In genomic region chr11:11966220-11966619, GRCm38 (mm10) we compare ENCODE assay signal across 12 mouse cellular contexts.
DNase-seq lines count a peak whose midpoint lies in the region; ATAC-seq and TF ChIP-seq lines count a peak whose summit lies in the region.
"Had no signal": no experiment of that assay in that cellular context is flagged by ENCODE, and none has a peak within 500 bp of the region (broad histone marks: within the 10 kb centered on the region; RNA-seq: fewer than 3 reads in every experiment).

No protein-coding gene starts in this region.

- H3K27ac ChIP-seq in heart, adult 2 months, result peak overlapping the region; percentile 85
- peak overlapping the region; percentile 58; the same call in 1 of the 2 replicates for H3K27ac ChIP-seq in limb, embryonic 13.5 days
- H3K27ac ChIP-seq in stomach, postnatal 0 days (replicated peaks), result peak overlapping the region; percentile 42; the same call in 1 of the 2 replicates
- H3K27ac ChIP-seq: hindbrain, embryonic 14.5 days; midbrain, embryonic 15.5 days had no signal

- no peak for TF ChIP-seq EP300 in heart, adult 2 months (IDR thresholded peaks at IDR 0.05; ENCODE audit: insufficient read depth, low read depth, low read length)
- TF ChIP-seq EP300 in stomach, postnatal 0 days (optimal IDR thresholded peaks at IDR 0.05), result no peak

- H3K4me3 ChIP-seq in heart, adult 2 months, result no peak overlapping the region
- peak overlapping the region; percentile 5 for H3K4me3 ChIP-seq in megakaryocyte, embryonic 14.5 days (replicated peaks)
- no peak overlapping the region for H3K4me3 ChIP-seq in limb, embryonic 13.5 days
- H3K4me3 ChIP-seq in stomach, postnatal 0 days (ENCODE audit: low read depth, low read length), result no peak overlapping the region
- H3K4me3 ChIP-seq: midbrain, embryonic 15.5 days had no signal

- no peak overlapping the region for H3K4me2 ChIP-seq in limb, embryonic 13.5 days (replicated peaks)
- no peak overlapping the region for H3K4me2 ChIP-seq in stomach, postnatal 0 days (replicated peaks; ENCODE audit: low read depth)
- H3K4me2 ChIP-seq: hindbrain, embryonic 14.5 days; midbrain, embryonic 15.5 days had no signal

- H3K79me2 ChIP-seq in heart, adult 2 months (replicated peaks; ENCODE audit: control insufficient read depth, insufficient read depth, low read length), result no peaks in the 10 kb centered on the region

- no peaks in the 10 kb centered on the region for H3K27me3 ChIP-seq in heart, adult 2 months (ENCODE audit: control insufficient read depth, insufficient read depth, low read length)
- H3K27me3 ChIP-seq in megakaryocyte, embryonic 14.5 days (replicated peaks), result no peaks in the 10 kb centered on the region
- no peaks in the 10 kb centered on the region for H3K27me3 ChIP-seq in limb, embryonic 13.5 days
- no peaks in the 10 kb centered on the region for H3K27me3 ChIP-seq in stomach, postnatal 0 days (ENCODE audit: control insufficient read depth, insufficient read depth, low read length)
- H3K27me3 ChIP-seq: midbrain, embryonic 15.5 days had no signal

- TF ChIP-seq POLR2A in heart, adult 2 months (IDR thresholded peaks at IDR 0.05; ENCODE audit: insufficient read depth, low read depth, low read length), result 0 out of 2 replicates have a peak, but pooled peaks have one; percentile 6

- no peak for ATAC-seq in megakaryocyte, adult 5-6 weeks (ENCODE audit: poor library complexity, severe bottlenecking)
- no peak for ATAC-seq in limb, embryonic 13.5 days (ENCODE audit: low FRiP score, low read depth)
- no peak for ATAC-seq in stomach, postnatal 0 days (ENCODE audit: low FRiP score, low TSS enrichment)
- ATAC-seq: midbrain, embryonic 15.5 days had no signal

- DNase-seq in heart, adult 2 months, result peak in 1 of 2 experiments; percentile 52
- DNase-seq in heart, postnatal 36 days, result no peak
- DNase-seq in stomach, postnatal 0 days (ENCODE audit: low spot score), result no peak
- DNase-seq in adrenal gland, adult (ENCODE audit: inconsistent age in 2 of 2, low spot score in 1 of 2), result no peak
- DNase-seq in layer of hippocampus, adult 8-10 months (ENCODE audit: low spot score in 2 of 2), result no peak
- DNase-seq: kidney, postnatal 4 days; spleen, adult 18-20 months had no signal

- WGBS in heart, adult 2 months, result 51% methylated on average over 3 of the region's 3 CpGs
- 77% methylated on average over 3 of the region's 3 CpGs for WGBS in limb, embryonic 13.5 days
- 78% methylated on average over 3 of the region's 3 CpGs for WGBS in stomach, postnatal 0 days

- H3K36me3 ChIP-seq in heart, adult 2 months (ENCODE audit: control insufficient read depth, insufficient read depth, low read length), result peaks cover 29% of the 10 kb centered on the region
- peaks cover 55% of the 10 kb centered on the region for H3K36me3 ChIP-seq in megakaryocyte, embryonic 14.5 days (replicated peaks; ENCODE audit: low read length)
- peaks cover 77% of the 10 kb centered on the region for H3K36me3 ChIP-seq in limb, embryonic 13.5 days
- H3K36me3 ChIP-seq in stomach, postnatal 0 days (ENCODE audit: control insufficient read depth, insufficient read depth, low read length), result 0 out of 2 replicates have a peak, but pooled peaks cover 2% of the 10 kb centered on the region
- H3K36me3 ChIP-seq: midbrain, embryonic 15.5 days had no signal

- H3K9ac ChIP-seq in heart, adult 2 months (ENCODE audit: low read depth, low read length), result peak overlapping the region; percentile 31
- no peak overlapping the region for H3K9ac ChIP-seq in limb, embryonic 13.5 days
- H3K9ac ChIP-seq in stomach, postnatal 0 days (ENCODE audit: low read length), result no peak overlapping the region
- H3K9ac ChIP-seq: hindbrain, embryonic 14.5 days; midbrain, embryonic 15.5 days had no signal

- TF ChIP-seq CTCF in heart, adult 2 months (IDR thresholded peaks at IDR 0.05), result no peak
- TF ChIP-seq CTCF in stomach, postnatal 0 days (IDR thresholded peaks at IDR 0.05; ENCODE audit: low read depth), result no peak

- H3K9me3 ChIP-seq in megakaryocyte, embryonic 14.5 days, result peaks cover 5% of the 10 kb centered on the region; the same call in 1 of the 2 replicates
- no peaks in the 10 kb centered on the region; the same call in 1 of the 2 replicates for H3K9me3 ChIP-seq in limb, embryonic 13.5 days
- no peaks in the 10 kb centered on the region for H3K9me3 ChIP-seq in stomach, postnatal 0 days (ENCODE audit: control insufficient read depth, low read length)
- H3K9me3 ChIP-seq: midbrain, embryonic 15.5 days had no signal

- intact Hi-C loops in heart, adult 2 months (cut with DNase I), result loop anchor here (1.0 to 5.0 kb wide), 3 partner anchors 31 to 89 kb away; no protein-coding TSS in a partner anchor
- intact Hi-C loops in heart, postnatal 36 days (cut with DNase I), result no loop called here

- peaks cover 25% of the 10 kb centered on the region for H3K4me1 ChIP-seq in heart, adult 2 months (ENCODE audit: control insufficient read depth, insufficient read depth, low read length)
- H3K4me1 ChIP-seq in megakaryocyte, embryonic 14.5 days, result peaks cover 88% of the 10 kb centered on the region
- H3K4me1 ChIP-seq in limb, embryonic 13.5 days, result peaks cover 52% of the 10 kb centered on the region
- peaks cover 5% of the 10 kb centered on the region for H3K4me1 ChIP-seq in stomach, postnatal 0 days (replicated peaks; ENCODE audit: control insufficient read depth, insufficient read depth)
